20 mouse cellular contexts compared by ENCODE assay signal in the genomic region with DNA sequence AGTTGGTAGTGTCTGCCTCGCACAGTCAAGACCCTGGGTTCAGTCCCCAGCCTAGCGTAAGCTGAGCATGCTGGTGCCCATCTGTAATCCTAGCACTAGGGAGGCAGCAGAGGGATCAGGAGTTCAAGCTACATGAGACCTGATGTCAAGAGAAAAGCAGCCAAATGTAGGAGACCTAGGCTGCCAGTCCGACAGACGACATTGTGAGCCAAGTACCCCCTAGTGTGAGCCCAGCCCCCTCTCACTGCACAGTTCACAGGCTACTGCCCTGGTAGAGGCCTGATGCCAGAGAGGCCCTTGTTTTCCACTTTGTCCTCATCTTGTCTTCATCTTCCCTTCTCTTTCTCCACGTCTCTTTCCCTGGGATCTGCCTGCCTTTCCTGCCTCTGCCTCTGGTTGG. TPM values are rescaled to one million over a fixed set of nuclear protein-coding genes. Genes with fewer than 3 reads are reported as not detected.
A peak's percentile ranks its signal among the peaks of the same experiment; 100 is the strongest.
DNase-seq lines count a peak whose midpoint lies in the region; ATAC-seq lines count a peak whose summit lies in the region.
"Had no signal": no experiment of that assay in that cellular context is flagged by ENCODE, and none has a peak within 500 bp of the region (broad histone marks: within the 10 kb centered on the region; RNA-seq: fewer than 3 reads in every experiment).

No protein-coding gene starts in this region.

- 0 out of 2 replicates have a peak overlapping the region, but pooled peaks have one; percentile 5 for H3K9ac ChIP-seq in embryonic facial prominence, embryonic 14.5 days (ENCODE audit: low read depth, low read length)
- peak overlapping the region; percentile 30; the same call in 1 of the 2 replicates for H3K9ac ChIP-seq in hindbrain, embryonic 13.5 days
- H3K9ac ChIP-seq in hindbrain, embryonic 14.5 days = no peak overlapping the region
- peak overlapping the region; percentile 43; the same call in 1 of the 2 replicates for H3K9ac ChIP-seq in limb, embryonic 13.5 days
- no peak overlapping the region for H3K9ac ChIP-seq in neural tube, embryonic 15.5 days (replicated peaks)
- H3K9ac ChIP-seq: embryonic facial prominence, embryonic 15.5 days had no signal

- H3K27ac ChIP-seq in embryonic facial prominence, embryonic 14.5 days (replicated peaks; ENCODE audit: low read depth, low read length) = no peak overlapping the region
- H3K27ac ChIP-seq in embryonic facial prominence, embryonic 10.5 days (replicated peaks) = no peak overlapping the region
- no peak overlapping the region for H3K27ac ChIP-seq in hindbrain, embryonic 13.5 days
- no peak overlapping the region for H3K27ac ChIP-seq in hindbrain, embryonic 14.5 days
- H3K27ac ChIP-seq in limb, embryonic 13.5 days = no peak overlapping the region
- no peak overlapping the region for H3K27ac ChIP-seq in limb, embryonic 10.5 days
- H3K27ac ChIP-seq in neural tube, embryonic 15.5 days (replicated peaks) = peak overlapping the region; percentile 15; the same call in 1 of the 2 replicates
- H3K27ac ChIP-seq: embryonic facial prominence, embryonic 15.5 days; heart, embryonic 10.5 days had no signal

- no peak overlapping the region for H3K4me2 ChIP-seq in embryonic facial prominence, embryonic 14.5 days (ENCODE audit: low read depth, low read length)
- no peak overlapping the region for H3K4me2 ChIP-seq in hindbrain, embryonic 13.5 days
- no peak overlapping the region for H3K4me2 ChIP-seq in hindbrain, embryonic 14.5 days (replicated peaks)
- H3K4me2 ChIP-seq in limb, embryonic 13.5 days (replicated peaks) = no peak overlapping the region
- H3K4me2 ChIP-seq in neural tube, embryonic 15.5 days = no peak overlapping the region
- H3K4me2 ChIP-seq: embryonic facial prominence, embryonic 15.5 days had no signal

- H3K9me3 ChIP-seq in embryonic facial prominence, embryonic 14.5 days (ENCODE audit: control insufficient read depth, low read length) = no peaks in the 10 kb centered on the region
- no peaks in the 10 kb centered on the region for H3K9me3 ChIP-seq in embryonic facial prominence, embryonic 10.5 days
- H3K9me3 ChIP-seq in hindbrain, embryonic 13.5 days = no peaks in the 10 kb centered on the region
- no peaks in the 10 kb centered on the region for H3K9me3 ChIP-seq in hindbrain, embryonic 14.5 days (ENCODE audit: control insufficient read depth, low read length)
- H3K9me3 ChIP-seq in limb, embryonic 13.5 days = no peaks in the 10 kb centered on the region
- H3K9me3 ChIP-seq in limb, embryonic 10.5 days (replicated peaks) = no peaks in the 10 kb centered on the region
- H3K9me3 ChIP-seq in neural tube, embryonic 15.5 days (replicated peaks) = no peaks in the 10 kb centered on the region
- H3K9me3 ChIP-seq: embryonic facial prominence, embryonic 15.5 days; heart, embryonic 10.5 days had no signal

- H3K27me3 ChIP-seq in embryonic facial prominence, embryonic 14.5 days (replicated peaks; ENCODE audit: control insufficient read depth, insufficient read depth, low read length) = no peaks in the 10 kb centered on the region
- no peaks in the 10 kb centered on the region for H3K27me3 ChIP-seq in embryonic facial prominence, embryonic 10.5 days (replicated peaks; ENCODE audit: low read depth, poor library complexity, severe bottlenecking)
- H3K27me3 ChIP-seq in hindbrain, embryonic 13.5 days = no peaks in the 10 kb centered on the region
- H3K27me3 ChIP-seq in hindbrain, embryonic 14.5 days (ENCODE audit: control insufficient read depth, insufficient read depth, low read length) = no peaks in the 10 kb centered on the region
- no peaks in the 10 kb centered on the region for H3K27me3 ChIP-seq in limb, embryonic 13.5 days
- no peaks in the 10 kb centered on the region for H3K27me3 ChIP-seq in limb, embryonic 10.5 days (ENCODE audit: low read depth, poor library complexity, severe bottlenecking)
- no peaks in the 10 kb centered on the region for H3K27me3 ChIP-seq in neural tube, embryonic 15.5 days (replicated peaks)
- H3K27me3 ChIP-seq: embryonic facial prominence, embryonic 15.5 days had no signal

- 51% methylated on average over 5 of the region's 5 CpGs for WGBS in embryonic facial prominence, embryonic 14.5 days
- 52% methylated on average over 5 of the region's 5 CpGs for WGBS in embryonic facial prominence, embryonic 10.5 days
- WGBS in hindbrain, embryonic 13.5 days = 56% methylated on average over 5 of the region's 5 CpGs
- 36% methylated on average over 5 of the region's 5 CpGs for WGBS in hindbrain, embryonic 14.5 days
- WGBS in limb, embryonic 13.5 days = 58% methylated on average over 5 of the region's 5 CpGs
- WGBS in limb, embryonic 10.5 days = 61% methylated on average over 5 of the region's 5 CpGs
- WGBS in neural tube, embryonic 15.5 days = 44% methylated on average over 5 of the region's 5 CpGs

- no peak overlapping the region for H3K4me3 ChIP-seq in embryonic facial prominence, embryonic 14.5 days (ENCODE audit: low read depth, low read length)
- H3K4me3 ChIP-seq in embryonic facial prominence, embryonic 10.5 days = no peak overlapping the region
- H3K4me3 ChIP-seq in hindbrain, embryonic 13.5 days = no peak overlapping the region
- H3K4me3 ChIP-seq in hindbrain, embryonic 14.5 days (replicated peaks; ENCODE audit: low read length) = no peak overlapping the region
- H3K4me3 ChIP-seq in limb, embryonic 13.5 days = no peak overlapping the region
- no peak overlapping the region for H3K4me3 ChIP-seq in limb, embryonic 10.5 days
- H3K4me3 ChIP-seq in neural tube, embryonic 15.5 days (replicated peaks) = no peak overlapping the region
- H3K4me3 ChIP-seq: embryonic facial prominence, embryonic 15.5 days; erythroblast, embryonic 14.5 days; heart, embryonic 10.5 days had no signal

- no peaks in the 10 kb centered on the region for H3K36me3 ChIP-seq in embryonic facial prominence, embryonic 14.5 days (ENCODE audit: control insufficient read depth, insufficient read depth, low read length)
- peaks cover 5% of the 10 kb centered on the region; the same call in 1 of the 2 replicates for H3K36me3 ChIP-seq in embryonic facial prominence, embryonic 10.5 days (replicated peaks)
- peaks cover 18% of the 10 kb centered on the region for H3K36me3 ChIP-seq in hindbrain, embryonic 13.5 days
- peaks cover 8% of the 10 kb centered on the region; the same call in 1 of the 2 replicates for H3K36me3 ChIP-seq in hindbrain, embryonic 14.5 days (replicated peaks; ENCODE audit: control insufficient read depth, insufficient read depth)
- no peaks in the 10 kb centered on the region for H3K36me3 ChIP-seq in limb, embryonic 13.5 days
- 0 out of 2 replicates have a peak, but pooled peaks cover 3% of the 10 kb centered on the region for H3K36me3 ChIP-seq in limb, embryonic 10.5 days
- H3K36me3 ChIP-seq in neural tube, embryonic 15.5 days = 0 out of 2 replicates have a peak, but pooled peaks cover 6% of the 10 kb centered on the region
- H3K36me3 ChIP-seq: embryonic facial prominence, embryonic 15.5 days had no signal

- ATAC-seq in embryonic facial prominence, embryonic 14.5 days (ENCODE audit: low read depth) = no peak
- no peak for ATAC-seq in hindbrain, embryonic 13.5 days (ENCODE audit: low FRiP score)
- no peak for ATAC-seq in hindbrain, embryonic 14.5 days (ENCODE audit: low FRiP score)
- no peak for ATAC-seq in limb, embryonic 13.5 days (ENCODE audit: low FRiP score, low read depth)
- ATAC-seq in neural tube, embryonic 15.5 days (ENCODE audit: low FRiP score) = no peak
- ATAC-seq: forebrain, embryonic 16.5 days had no signal

- DNase-seq in embryonic facial prominence, embryonic 14.5 days (ENCODE audit: low spot score) = no peak
- no peak for DNase-seq in embryonic facial prominence, embryonic 10.5 days (ENCODE audit: low spot score)
- no peak for DNase-seq in hindbrain, embryonic 14.5 days (ENCODE audit: low spot score)
- DNase-seq in limb, embryonic 10.5 days (ENCODE audit: low spot score) = no peak
- DNase-seq: adrenal gland, postnatal 10 days; cerebellum, adult 11 months; cerebellum, adult 8-10 months; cerebellum, postnatal 36 days; gastrocnemius, postnatal 10 days; heart, adult 18-20 months; heart, postnatal 10 days; heart, postnatal 4 days had no signal

- no peaks in the 10 kb centered on the region for H3K4me1 ChIP-seq in embryonic facial prominence, embryonic 14.5 days (ENCODE audit: control insufficient read depth, insufficient read depth, low read length)
- peaks cover 47% of the 10 kb centered on the region for H3K4me1 ChIP-seq in embryonic facial prominence, embryonic 10.5 days
- H3K4me1 ChIP-seq in hindbrain, embryonic 13.5 days (replicated peaks) = peaks cover 54% of the 10 kb centered on the region
- peaks cover 5% of the 10 kb centered on the region; the same call in 1 of the 2 replicates for H3K4me1 ChIP-seq in hindbrain, embryonic 14.5 days (replicated peaks; ENCODE audit: control insufficient read depth, insufficient read depth, low read length)
- H3K4me1 ChIP-seq in limb, embryonic 13.5 days = peaks cover 23% of the 10 kb centered on the region
- H3K4me1 ChIP-seq in limb, embryonic 10.5 days = peaks cover 26% of the 10 kb centered on the region
- H3K4me1 ChIP-seq in neural tube, embryonic 15.5 days = peaks cover 43% of the 10 kb centered on the region

RNA-seq across cellular contexts. Expression of a gene that starts 18.5 kb away (rescaled TPM):
- polyA plus RNA-seq in embryonic facial prominence, embryonic 14.5 days (2014; fragmentation: Nextera tagmentation; extraction: Ambion mirVana) = 0.74 and 1.3 TPM in 2 replicates
- polyA plus RNA-seq in embryonic facial prominence, embryonic 10.5 days (2016; fragmentation: Nextera tagmentation; extraction: Ambion mirVana) = 1.4 and 2.3 TPM in 2 replicates
- polyA plus RNA-seq in hindbrain, embryonic 13.5 days (2015; fragmentation: Nextera tagmentation; extraction: Ambion mirVana) = 7.4 and 12.2 TPM in 2 replicates
- 4.1 and 4.7 TPM in 2 replicates for polyA plus RNA-seq in hindbrain, embryonic 14.5 days (2014; fragmentation: Nextera tagmentation; extraction: Ambion mirVana)
- polyA plus RNA-seq in limb, embryonic 13.5 days (2015; fragmentation: Nextera tagmentation; extraction: Ambion mirVana) = 0.84 and 0.87 TPM in 2 replicates
- 0.21 and 0.63 TPM in 2 replicates for polyA plus RNA-seq in limb, embryonic 10.5 days (2016; fragmentation: Nextera tagmentation; extraction: Ambion mirVana)
- polyA plus RNA-seq in neural tube, embryonic 15.5 days (2015; fragmentation: Nextera tagmentation; extraction: Ambion mirVana) = 1.7 and 2.2 TPM in 2 replicates
- polyA plus RNA-seq: C2C12; erythroblast, embryonic 14.5 days had no signal

RNA-seq across cellular contexts. Expression of a gene that starts 36.2 kb away (rescaled TPM):
- polyA plus RNA-seq in embryonic facial prominence, embryonic 14.5 days (2014; fragmentation: Nextera tagmentation; extraction: Ambion mirVana) = 876 and 912 TPM in 2 replicates
- 769 and 805 TPM in 2 replicates for polyA plus RNA-seq in embryonic facial prominence, embryonic 10.5 days (2016; fragmentation: Nextera tagmentation; extraction: Ambion mirVana)
- 523 and 532 TPM in 2 replicates for polyA plus RNA-seq in hindbrain, embryonic 13.5 days (2015; fragmentation: Nextera tagmentation; extraction: Ambion mirVana)
- 445 and 515 TPM in 2 replicates for polyA plus RNA-seq in hindbrain, embryonic 14.5 days (2014; fragmentation: Nextera tagmentation; extraction: Ambion mirVana)
- polyA plus RNA-seq in limb, embryonic 13.5 days (2015; fragmentation: Nextera tagmentation; extraction: Ambion mirVana) = 767 and 820 TPM in 2 replicates
- 745 and 824 TPM in 2 replicates for polyA plus RNA-seq in limb, embryonic 10.5 days (2016; fragmentation: Nextera tagmentation; extraction: Ambion mirVana)
- polyA plus RNA-seq in neural tube, embryonic 15.5 days (2015; fragmentation: Nextera tagmentation; extraction: Ambion mirVana) = 412 and 499 TPM in 2 replicates

Comparison
In these comparisons a context has a peak if more than half of its experiments do, and no peak if none do; other contexts are left out.
1. H3K9ac ChIP-seq: peak in embryonic facial prominence, embryonic 14.5 days (single experiment), hindbrain, embryonic 13.5 days (single experiment) and limb, embryonic 13.5 days (single experiment); none in hindbrain, embryonic 14.5 days (single experiment) and neural tube, embryonic 15.5 days (single experiment).